Mouse (Mus musculus) CD8-positive naive resting alpha-beta T cell, adult 2 months (primary cell): ENCODE measurements at regions not wholly inside any gene's neighbourhood (a gene's known extent, or its start where the extent isn't known, plus 50 kb on each side); places are given as distances from the start of the nearest gene placed in this dataset.

ENCODE experiments used
- DNase-seq, 2 experiments: peaks; one replicate each; pipeline ENCODE4 v3.0.0; 2022; ENCODE audit warnings: low read depth in 2 of 2, low spot score in 2 of 2

DNA sequence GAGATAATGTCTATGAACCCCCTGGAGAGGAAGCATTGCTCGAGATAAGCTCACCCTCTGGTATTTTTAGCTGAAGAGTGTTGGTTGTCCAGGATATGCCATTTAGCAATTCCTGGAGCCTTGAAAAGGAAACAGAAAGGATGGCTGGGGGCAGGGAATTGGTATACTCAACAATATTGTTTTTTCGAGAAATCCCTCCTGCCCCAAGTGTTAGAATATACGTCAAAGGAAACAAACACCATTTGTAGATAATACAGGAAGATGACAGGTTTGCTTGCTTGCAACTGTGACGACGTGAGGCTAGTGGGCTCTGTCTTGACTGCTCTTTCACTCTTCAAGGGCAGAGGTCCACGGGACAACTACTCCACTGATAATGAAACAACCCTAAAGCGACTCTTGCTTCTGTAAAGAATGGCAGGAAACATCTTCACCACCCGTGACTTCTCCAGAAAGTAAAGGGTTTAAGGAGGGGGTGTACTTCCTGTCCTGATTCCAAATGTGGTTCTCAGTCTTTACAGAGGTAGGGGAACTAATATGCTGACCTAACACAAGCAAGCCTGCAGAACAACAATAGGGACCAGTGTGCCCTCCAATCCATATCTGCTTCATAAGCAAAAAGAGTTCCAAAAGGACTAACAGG, 270.3 kb downstream of the Ets1 start:
- DNase-seq, result peak; percentile 46 to 64

DNA sequence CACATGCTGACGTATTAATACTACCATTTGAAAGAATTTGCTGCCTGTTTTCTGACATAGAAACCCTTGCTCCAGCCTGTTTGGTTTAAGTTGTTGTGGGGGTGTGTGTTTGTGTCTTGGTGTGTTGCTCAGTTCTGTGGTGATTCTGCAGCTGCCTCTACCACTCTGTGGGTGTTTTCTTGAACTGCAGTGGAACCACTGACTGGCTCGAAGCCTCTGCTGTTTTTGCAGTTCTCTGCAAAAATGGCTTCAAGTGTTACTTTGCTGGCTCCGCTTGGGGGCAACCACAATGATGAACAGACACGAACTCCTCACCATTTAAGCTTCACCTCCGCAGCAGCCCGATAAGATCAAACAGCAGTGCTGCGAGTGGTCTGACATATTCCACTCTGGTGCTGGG, 274.6 kb downstream of the Ets1 start:
- DNase-seq, result peak; percentile 80 to 82

DNA sequence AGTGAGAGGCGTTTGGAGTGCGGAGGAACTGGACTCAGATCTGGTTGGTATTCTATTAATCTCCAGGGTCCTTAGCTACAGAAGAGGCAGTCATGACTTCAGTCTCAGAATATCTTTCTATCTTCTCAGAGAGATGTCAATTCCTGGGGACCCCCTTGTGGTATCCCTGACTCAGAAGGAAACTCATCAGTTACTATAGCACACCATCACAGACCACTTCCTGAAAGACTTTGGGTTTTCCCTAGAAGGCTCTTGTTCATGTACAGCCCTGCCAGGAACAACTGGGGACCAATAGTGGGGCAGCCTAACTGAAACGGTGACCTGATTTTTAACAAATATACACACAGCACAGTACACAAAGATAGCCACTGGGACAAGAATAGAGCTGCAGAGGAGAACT, 279.6 kb downstream of the Ets1 start:
- peak in 1 of 2 experiments; percentile 45 for DNase-seq

DNA sequence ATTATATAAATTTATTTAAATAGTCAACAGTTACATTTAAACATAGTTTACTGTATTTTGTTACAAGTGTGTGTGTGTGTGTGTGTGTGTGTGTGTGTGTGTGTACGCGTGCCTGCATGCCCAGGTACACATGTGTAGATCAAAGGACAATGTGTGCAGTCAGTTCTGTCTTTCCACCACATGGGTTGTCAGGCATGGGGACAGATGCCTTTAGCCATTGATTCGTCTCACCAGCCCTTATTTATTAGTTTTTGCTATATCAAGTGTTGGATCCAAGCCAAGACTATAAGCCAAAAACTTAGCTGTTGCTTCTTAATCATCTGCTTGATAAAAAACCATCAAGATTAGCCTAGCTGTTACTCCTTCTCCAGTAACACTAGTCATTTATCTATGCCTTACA, 280.7 kb downstream of the Ets1 start:
- no peak for DNase-seq

DNA sequence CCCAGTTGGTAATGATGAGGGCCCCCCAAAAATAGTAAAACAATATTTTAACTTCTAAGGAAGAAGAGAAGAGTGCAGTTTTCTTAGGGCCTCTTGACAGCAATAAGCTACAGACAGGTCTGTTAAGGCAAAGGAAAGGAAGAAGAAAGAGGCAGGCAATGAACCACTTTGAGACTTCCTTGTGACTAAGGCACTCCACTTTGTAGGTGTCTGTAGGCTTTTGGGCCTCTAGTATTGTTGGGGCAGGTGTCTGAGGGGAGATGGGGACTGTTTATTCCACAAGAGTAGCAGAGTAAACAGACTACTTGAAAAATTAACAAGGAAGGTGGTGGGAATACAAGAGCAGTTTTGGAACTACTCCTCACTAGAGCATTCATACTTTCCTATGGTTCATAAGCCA, 287.9 kb downstream of the Ets1 start:
- DNase-seq, result no peak

DNA sequence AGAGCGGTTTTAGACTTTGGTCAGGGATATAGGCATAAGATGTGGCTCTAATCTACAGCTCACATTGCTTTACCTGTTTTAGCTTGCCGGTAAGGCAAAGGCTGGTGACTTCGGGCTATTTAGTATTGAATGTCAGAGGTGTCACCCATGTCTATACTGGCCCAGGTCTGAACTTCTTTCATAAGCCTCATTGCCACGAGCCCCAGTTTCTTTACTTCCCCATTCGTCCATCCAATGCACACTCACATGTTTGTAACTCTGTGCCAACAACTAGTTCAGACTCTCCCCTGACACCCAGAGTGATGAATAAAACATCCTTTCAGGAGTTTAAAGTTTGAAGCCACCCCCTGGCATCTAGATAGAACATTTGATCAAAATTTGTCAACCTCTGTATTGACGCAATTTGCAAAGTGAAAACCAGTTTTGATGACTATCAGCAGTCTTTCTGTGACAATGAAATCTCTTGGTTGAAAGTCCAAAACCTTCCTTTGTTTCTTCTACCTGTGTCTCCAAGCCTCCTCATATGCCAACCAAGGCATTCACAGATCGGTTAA, 288.4 kb downstream of the Ets1 start:
- DNase-seq, result no peak

DNA sequence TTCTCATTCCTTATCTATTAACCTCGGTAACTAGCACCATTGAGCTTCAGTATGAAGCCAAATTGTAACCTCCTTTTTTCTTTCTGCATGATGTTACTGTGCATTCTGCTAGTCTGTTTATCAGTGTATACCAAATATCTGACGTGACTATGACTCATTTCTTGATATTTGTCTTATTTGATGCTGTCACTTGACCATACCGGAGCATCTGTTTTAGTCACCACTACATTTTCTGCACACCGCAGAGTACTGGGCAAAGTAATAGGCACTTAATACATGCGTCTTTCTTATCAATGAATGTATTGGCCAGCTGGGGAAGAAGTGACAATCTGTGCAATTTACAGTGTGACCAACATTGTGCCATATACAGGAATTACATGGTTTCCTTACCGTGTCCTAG, 289.0 kb downstream of the Ets1 start:
- DNase-seq, result no peak

DNA sequence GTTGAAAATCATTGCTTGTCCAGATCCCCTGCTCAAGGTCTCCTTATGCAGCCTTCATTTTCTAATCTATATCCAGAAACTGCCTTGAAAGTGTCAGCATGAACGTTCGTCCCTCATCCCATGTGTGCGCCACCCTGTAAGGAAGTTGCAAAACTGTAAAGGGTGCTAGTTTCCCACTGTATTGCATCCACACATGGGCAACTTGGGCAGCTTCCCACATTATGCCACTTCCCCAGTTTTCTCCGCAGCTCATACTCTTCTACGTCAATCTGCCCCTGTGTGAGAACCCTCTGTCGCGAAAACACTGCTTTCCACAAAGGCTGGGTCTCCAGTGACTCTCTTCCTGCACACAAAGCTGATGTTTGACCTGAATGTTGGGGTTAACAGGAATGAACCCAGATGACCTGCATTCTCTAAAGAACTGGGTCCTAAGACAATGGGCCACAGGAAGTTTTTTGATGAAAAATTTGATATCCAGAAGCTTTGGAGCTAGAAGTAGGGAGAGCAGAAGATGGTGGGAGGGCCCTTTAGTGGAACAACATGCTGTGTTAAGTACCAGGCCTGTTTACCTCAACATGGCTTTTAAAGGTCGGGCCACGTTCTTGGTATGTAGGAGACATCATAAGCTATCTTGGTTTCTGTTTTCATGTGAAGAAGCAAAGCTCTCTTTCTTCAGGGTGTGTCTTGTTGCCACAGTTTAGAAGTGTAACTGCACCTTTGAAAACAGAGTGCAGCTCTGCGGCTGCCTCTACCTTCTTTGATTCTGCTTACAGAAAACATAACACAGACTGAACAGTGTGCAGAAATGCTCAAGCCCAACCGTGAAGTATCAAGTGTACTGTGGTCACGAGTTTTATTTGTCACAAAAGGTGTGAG, 289.9 kb downstream of the Ets1 start:
- peak; percentile 78 to 79 for DNase-seq

DNA sequence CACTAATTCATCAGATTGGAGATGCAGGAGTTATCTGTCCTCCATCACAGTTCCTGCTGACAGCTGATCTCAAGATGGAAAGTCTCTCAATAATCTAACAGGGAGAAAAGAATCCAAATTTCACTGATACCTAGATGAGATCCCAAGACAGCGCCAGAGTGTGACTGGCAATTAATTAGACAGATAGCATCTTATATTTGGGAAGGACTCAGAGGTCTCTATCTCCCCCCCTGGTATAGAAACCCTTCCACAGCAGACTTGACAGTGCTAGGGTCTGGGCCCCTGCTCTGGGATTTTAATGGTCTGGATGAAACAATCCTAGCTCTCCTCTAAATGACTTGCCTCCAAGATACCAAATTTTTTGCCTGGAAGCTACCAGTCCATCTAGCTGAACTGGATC, 291.6 kb downstream of the Ets1 start:
- DNase-seq, result no peak

DNA sequence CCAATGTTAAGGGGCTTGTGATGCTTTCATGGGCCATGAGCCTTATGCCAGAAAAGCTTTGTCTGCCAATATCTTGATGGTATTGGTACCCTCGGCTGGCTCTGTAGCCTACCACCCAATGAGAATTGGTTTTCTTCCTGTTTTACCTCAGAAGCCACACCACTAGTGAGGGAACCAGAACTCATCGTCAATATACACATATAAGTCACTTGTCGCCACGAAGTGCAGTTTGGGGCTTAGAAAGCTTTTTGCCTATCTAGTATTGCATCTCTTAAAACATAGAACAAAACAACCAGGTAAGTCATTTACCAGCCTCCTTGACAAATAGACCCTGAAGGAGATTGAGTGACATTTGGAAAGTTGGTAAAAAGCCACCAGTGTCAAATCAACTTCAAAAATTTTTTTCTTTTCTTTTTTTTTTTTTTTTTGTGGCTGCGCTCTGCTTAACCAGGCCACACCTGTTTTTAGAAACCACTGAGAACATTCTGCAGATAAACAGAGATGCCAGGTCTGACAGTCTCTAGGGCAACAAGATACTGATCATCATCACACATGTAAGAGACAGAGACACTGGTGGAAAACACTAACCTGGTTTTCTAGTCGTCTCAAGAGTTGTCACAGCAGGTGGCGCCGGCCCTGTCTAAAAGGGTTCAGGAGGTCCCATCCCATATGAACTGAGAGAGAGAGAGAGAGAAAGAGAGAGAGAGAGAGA, 292.4 kb downstream of the Ets1 start:
- DNase-seq, result peak; percentile 77 to 80

DNA sequence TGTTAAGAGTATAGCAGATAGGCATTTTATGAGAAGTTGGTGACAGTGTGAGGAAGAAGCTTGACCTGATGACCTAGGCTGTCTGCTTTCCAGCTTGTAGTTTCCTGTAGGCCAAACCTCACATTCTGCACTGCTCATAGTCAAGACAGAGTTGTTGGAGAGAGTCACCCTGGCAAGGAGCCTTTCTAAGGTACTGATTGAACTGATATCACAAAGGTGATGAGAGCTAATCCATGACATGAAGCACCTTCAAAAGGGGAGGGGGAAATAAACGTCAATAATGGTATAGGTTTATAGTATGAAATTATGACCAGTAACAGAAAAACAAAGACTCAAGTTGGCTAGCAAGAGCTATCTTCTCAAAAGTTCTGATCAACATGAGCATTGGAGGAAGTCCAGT, 293.3 kb downstream of the Ets1 start:
- no peak for DNase-seq

DNA sequence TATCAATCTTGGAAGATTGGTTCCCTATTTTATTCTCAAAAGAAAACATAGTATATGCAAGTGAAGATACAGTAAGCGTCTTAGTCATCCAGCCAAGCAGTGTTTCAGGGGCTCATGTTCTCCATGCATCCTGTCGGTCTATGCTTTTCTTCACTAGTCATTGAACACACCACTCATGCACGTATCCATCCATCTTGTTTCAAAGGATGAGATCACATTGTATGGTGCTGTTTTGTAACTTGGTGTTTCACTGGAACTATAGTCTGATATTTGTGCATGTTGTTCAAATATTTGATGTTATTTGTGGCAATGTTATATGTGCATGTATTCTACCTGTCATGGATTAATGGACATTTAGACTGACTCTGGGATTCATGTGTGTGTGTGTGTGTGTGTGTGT, 293.8 kb downstream of the Ets1 start:
- DNase-seq, result no peak

DNA sequence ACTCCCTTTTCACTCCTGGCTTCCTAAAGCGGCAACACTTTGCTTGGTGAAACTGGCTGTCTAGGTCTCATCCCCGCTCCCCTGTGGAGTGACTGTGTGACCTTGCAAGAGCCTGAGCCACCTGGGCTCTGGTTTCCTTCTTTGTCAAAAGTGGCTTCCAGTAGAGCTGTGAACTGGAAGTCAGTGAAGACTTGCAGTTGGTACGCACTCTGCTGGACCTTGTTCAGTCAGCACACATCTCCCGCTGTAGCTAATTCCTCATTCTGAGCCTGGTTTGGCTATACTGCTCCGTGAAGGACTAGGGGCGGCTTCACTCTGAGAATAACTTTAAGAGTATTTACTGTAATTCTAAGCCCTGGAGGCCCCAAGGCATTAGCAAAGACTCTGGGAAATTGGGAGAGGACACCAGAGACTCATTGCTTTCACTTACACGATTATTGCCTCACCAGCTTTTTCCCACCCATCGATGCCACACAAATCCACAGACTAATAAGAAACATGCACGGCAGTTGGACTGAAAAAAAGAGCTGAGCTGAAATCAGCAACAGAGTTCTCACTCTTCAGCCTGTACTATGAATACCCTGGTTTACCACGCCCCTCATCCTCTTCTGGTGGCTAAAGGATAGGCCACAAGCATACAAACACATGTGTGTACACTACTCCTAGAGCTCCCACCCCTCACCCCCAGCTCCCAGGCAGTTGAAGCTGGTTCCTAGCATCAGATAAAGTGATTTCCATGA, 295.4 kb downstream of the Ets1 start:
- DNase-seq, result no peak

DNA sequence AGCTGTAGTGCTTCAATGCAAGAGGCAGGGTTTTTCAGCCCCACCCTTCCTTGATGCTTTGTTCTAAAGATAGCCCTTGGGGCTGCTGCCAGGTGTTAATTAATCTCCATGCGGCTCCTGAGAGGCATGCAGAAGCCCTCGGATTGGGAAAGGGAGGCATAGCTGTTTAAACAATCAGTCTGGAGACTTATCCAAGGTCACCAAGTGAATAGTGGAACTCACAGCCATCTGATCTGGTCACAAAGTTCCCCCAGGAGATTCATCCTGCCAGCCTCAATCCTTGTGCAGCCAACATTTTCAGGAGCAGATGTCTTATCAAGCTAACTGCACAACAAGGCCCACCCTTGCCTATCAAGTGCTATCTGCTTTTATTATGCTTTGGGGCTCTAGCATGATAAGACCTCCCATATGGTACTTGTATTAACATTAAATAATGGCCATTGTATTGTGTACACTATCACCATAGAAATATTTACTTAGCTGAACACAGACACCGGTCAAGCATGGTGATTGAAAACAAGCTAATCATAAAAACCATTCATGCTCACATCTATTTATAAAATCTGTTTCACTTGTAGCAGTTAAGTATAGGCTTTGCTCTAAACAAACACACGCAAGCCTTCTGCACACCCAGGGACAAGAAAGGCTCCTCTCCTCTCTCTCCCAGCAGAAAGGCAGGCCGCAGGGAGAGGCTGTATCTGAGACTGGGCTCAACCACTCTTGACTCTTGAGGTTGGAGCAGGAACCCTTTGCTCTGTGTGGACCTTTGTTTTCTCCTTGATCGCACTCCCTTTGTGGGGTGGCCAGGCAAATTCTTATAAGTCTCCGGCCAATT, 297.4 kb downstream of the Ets1 start:
- no peak for DNase-seq

DNA sequence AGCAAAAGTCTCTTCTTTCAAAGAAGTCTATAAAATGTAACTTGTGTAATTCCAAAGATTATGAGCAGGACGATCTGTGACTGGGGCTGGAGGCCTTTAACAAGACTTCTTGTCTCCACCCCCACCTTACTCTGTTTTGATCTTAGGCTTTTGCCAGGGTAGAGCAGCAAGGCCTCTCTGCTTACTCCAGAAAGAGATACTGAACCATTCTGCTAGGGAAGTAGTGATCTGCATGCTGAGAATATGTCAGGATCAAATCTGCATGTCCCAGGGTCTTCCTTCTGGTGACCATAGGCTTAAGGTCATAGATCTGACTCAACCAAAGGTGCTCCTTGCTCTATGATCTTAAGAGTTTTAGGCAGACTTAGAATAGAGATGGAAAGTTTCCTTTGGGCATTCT, 298.4 kb downstream of the Ets1 start:
- no peak for DNase-seq

DNA sequence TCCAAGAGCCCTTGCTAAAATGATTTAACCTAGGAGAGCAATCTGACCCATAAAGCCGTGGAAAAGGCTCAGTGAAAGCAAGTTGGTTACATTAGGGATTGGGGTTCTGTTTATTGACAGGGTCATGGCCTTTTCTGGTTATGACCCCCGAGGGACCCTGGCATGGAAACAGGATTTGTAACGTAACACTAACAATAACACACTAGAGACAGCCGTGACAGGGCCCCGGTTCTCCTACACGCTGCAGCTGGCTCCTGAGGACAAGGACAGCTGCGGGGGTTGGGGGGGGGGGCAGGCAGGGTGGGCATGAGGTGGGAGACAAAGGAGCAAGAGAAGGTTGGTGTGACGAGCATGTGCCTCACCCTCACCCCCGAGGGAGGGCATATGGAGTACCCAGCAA, 300.4 kb downstream of the Ets1 start:
- no peak for DNase-seq

DNA sequence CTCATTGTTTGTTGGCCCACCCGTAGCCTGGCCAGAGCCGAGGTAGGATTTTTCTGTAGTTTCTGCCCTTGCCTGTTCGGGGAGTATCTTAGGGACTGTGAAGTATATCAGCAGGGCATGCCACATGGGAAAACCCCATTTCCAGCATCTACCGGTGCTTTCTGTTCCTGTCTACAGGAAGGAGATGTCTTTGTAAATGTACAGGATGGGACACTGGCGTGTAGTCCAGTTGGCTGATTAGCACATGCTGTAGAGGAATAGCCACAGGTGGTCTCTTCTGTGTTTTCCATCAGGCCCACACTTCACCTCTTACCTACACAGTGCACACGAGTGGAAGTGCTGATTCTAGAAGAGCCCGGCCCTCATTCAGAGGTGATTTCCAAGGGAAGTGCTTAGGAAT, 301.4 kb downstream of the Ets1 start:
- DNase-seq, result no peak

DNA sequence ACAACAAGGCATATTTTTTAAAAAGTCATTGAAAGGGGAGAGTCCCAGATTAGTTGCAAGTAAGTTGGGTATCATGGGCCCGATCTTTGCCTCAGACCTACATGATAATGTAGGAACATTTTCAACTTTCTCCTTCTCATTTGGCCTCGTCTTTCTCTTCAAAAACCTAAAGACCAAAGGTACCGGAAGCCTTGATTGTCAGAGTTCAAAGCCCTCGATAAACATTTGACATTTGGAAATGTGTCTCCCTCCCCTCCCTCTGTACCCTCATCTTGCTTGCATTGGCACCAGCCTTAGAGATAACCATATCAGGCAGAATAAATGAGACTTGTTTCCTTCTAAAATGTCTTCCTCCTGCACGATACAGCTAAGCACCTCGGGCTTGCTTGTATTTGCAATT, 302.8 kb downstream of the Ets1 start:
- peak in 1 of 2 experiments; percentile 42 for DNase-seq

DNA sequence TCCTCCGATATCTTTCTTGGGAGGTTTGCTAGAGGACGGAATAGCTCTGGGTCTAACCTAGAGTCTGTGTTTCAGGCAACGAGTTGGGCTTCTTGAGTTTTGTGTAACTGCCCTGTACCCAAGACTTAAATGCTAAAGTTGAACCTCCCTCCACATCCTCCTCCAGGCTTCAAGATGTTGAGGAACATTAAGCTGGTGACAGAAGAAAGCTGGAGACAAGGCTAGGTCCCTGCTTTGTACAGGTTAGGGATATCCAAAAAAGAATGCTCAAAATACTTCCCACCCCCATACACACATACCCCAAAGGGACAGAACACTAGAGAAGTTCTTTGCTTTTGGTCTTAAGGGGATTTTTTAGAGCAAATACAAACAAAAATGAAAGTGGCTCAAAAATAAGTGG, 303.6 kb downstream of the Ets1 start:
- DNase-seq, result no peak

DNA sequence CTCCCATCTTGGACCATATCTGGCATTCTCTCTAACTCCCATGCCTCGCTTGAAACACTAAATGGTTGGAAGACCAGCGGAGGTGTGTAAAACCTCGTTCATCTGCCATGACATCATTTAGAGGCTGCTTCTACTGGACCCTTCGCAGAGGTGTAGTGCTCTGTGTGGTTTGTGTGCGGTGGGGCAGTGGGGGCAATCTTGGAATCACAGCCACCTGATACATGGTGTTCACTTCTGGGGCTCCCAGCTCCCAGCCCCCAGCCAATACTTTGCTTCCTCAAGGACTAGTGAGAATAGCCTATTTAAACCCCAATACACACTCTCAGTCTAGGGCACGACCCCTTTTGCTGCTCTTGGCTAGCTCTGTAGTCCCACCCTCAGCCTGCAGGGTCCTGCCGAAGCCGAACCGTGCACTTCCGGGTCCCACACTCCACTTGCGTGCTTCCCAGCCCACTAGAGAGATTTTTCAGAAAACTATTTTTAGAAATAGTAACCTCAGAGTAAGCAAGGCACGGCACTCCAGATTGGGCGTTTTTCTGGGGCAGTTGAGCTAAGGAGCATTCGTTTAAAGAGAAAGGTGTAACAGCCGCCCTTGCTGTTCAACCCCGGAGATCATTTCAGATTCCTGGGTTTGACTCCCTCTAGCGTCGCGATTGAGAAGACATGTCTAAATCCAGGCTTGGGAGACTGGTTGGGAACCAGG, 304.2 kb downstream of the Ets1 start:
- DNase-seq, result peak; percentile 79 to 82
